Mouse (Mus musculus) CH12.LX (cell line): ENCODE measurements around the gene Stpg4.

Experiments used
- CTCF ChIP-seq, 2 experiments: IDR thresholded peaks in 1 of 2; conservative IDR thresholded peaks in 1 of 2; 2 replicates each; pipeline ENCODE4 v1.5.1; 2011 to 2012; ENCODE audit warnings: low read depth in 2 of 2, low read length in 2 of 2, improper control_type of control experiment in 1 of 2, inconsistent platforms in 1 of 2, mild to moderate bottlenecking in 1 of 2, moderate library complexity in 1 of 2
- E2F4 ChIP-seq: IDR thresholded peaks from 2 replicates; pipeline ENCODE4 v1.6.1; 2011; ENCODE audit warnings: low read depth, low read length, improper control_type of control experiment; ENCODE audit not compliant: insufficient replicate concordance
- ELF1 ChIP-seq: IDR thresholded peaks from 2 replicates; pipeline ENCODE4 v1.6.1; 2014; ENCODE audit warnings: low read depth, mild to moderate bottlenecking, inconsistent platforms, low read length, improper control_type of control experiment
- EP300 ChIP-seq: IDR thresholded peaks from 2 replicates; pipeline ENCODE4 v1.6.1; 2011; ENCODE audit warnings: low read length, improper control_type of control experiment
- ETS1 ChIP-seq: conservative IDR thresholded peaks from 2 replicates; pipeline ENCODE4 v1.6.1; 2012; ENCODE audit warnings: low read depth, mild to moderate bottlenecking, inconsistent platforms, low read length, improper control_type of control experiment, moderate library complexity
- GABPA ChIP-seq: IDR thresholded peaks from 2 replicates; pipeline ENCODE4 v1.6.1; 2012; ENCODE audit warnings: low read depth, low read length, improper control_type of control experiment, inconsistent platforms; ENCODE audit not compliant: insufficient replicate concordance
- MEF2A ChIP-seq: IDR thresholded peaks from 2 replicates; pipeline ENCODE4 v1.6.1; 2014; ENCODE audit warnings: low read depth, mild to moderate bottlenecking, inconsistent platforms, low read length, improper control_type of control experiment, borderline replicate concordance
- POLR2A ChIP-seq: IDR thresholded peaks from 2 replicates; pipeline ENCODE4 v1.6.1; 2011; ENCODE audit warnings: low read depth, mild to moderate bottlenecking, improper control_type of control experiment, low read length
- RAD21 ChIP-seq: IDR thresholded peaks from 2 replicates; pipeline ENCODE4 v1.6.1; 2011; ENCODE audit warnings: low read depth, mild to moderate bottlenecking, low read length, improper control_type of control experiment, moderate library complexity
- SIN3A ChIP-seq: IDR thresholded peaks from 2 replicates; pipeline ENCODE4 v1.6.1; 2012; ENCODE audit warnings: low read length, improper control_type of control experiment, inconsistent platforms
- SMC3 ChIP-seq: IDR thresholded peaks from 2 replicates; pipeline ENCODE4 v1.6.1; 2011; ENCODE audit warnings: low read depth, low read length, improper control_type of control experiment
- TCF12 ChIP-seq: IDR thresholded peaks from 2 replicates; pipeline ENCODE4 v1.6.1; 2014; ENCODE audit warnings: low read depth, mild to moderate bottlenecking, inconsistent platforms, low read length, improper control_type of control experiment
- USF2 ChIP-seq: conservative IDR thresholded peaks from 2 replicates; pipeline ENCODE4 v1.6.1; 2011; ENCODE audit warnings: low read depth, low read length, improper control_type of control experiment

GRCm38 (mm10) chr17:87348353-87348752, 79.2 kb downstream of the Stpg4 start:
- TF ChIP-seq CTCF (conservative IDR thresholded peaks at IDR 0.05 in 1 of 2, IDR thresholded peaks at IDR 0.05 in 1 of 2; ENCODE audit: low read depth in 2 of 2, low read length in 2 of 2) (no peak), GABPA (no peak), E2F4 (no peak), SMC3 (no peak), SIN3A (no peak), POLR2A (no peak), MEF2A (no peak), RAD21 (no peak), USF2 (no peak), ETS1 (no peak), TCF12 (no peak), EP300 (no peak), ELF1 (no peak)
